Mouse (Mus musculus): ENCODE data around the gene Cachd1.

The Cachd1 gene

GRCm38 (mm10) chr4:100787201-100787600, 10.7 kb downstream of the Cachd1 start:
- in situ Hi-C loops (cut with MboI; ENCODE audit: low sequenced_read_pairs): no loop called here

GRCm38 (mm10) chr4:100790176-100790575, 13.7 kb downstream of the Cachd1 start:
- in situ Hi-C loops (cut with MboI; ENCODE audit: low sequenced_read_pairs): no loop called here

DNA sequence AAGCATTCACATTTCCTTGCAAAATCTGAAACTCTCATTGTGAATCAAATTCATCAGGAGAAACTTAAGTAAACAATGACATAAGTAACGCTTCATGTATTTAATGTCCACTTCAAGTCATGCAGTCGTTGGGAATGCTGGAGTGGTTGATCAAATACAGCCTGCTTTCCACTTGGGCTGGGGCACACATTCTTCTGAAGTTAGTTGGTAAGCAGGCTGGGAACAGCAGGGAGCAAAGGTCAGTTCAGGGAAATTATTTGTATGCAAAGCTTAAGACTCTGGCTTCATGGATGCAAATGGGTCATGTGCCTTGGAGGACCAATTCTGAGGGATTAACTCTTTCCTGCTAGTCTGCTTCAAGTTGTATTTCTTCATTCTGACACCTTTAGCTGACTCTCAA, 16.7 kb downstream of the Cachd1 start:
- in situ Hi-C loops (cut with MboI; ENCODE audit: low sequenced_read_pairs): no loop called here

DNA sequence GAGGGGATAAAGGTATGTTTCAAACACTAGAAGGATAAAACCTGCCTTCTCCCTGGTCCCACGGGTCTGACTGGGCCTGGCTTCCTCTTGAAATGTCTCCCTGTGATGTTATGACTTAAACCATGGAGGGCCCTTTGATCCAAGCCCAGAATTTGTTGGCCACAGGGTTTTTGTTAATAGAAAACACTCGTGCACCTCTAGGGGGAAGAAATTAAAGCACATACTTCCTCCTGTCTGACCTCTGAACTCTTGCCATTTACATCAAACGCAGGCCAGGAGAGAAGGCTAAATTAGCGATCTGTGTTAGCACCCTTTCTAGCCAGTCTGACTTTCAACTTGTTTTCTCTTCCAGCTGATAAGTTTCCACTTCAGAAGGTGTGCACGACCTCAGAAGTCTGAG, 19.0 kb downstream of the Cachd1 start:
- in situ Hi-C loops (cut with MboI; ENCODE audit: low sequenced_read_pairs): no loop called here

DNA sequence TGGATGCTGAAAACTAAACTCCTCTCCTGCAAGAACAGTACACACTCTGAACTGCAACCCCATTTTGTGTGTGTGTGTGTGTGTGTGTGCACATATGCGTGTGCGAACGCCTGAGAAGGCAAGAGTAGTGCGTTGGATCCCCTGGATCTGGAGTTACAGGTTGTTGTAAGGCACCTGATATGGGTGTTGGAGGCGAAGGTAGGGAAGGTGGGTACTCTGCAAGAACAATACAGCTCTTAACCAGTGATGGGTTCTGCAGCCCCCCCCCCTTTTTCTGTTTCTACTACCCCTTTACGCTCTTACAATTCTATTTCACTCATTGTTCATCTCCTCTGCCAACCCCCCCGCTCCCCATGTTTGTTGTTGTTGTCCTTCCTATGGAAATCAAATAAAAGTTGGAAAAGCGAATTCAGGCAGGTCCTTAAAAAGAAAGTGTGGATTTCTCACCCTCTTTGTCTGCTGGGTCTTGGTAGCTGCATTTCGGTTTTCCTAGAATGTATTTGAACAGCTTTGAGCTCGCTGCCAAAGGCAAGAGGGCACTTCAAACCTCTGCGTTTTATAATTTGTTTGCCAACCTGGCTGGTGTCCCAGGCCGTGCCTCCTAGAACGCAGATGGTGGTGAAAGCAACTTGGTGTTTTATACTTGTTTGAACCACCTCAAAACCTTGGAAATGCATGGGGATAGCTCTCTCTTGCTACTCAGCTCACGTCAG, 24.4 kb downstream of the Cachd1 start:
- in situ Hi-C loops (cut with MboI; ENCODE audit: low sequenced_read_pairs): no loop called here

- in situ Hi-C loops (cut with MboI; ENCODE audit: low sequenced_read_pairs): no loop called here
Measured at GRCm38 (mm10) chr4:100801443-100801786, 24.9 kb downstream of the Cachd1 start.

- in situ Hi-C loops (cut with MboI; ENCODE audit: low sequenced_read_pairs): no loop called here
Measured at GRCm38 (mm10) chr4:100811057-100811695, 34.7 kb downstream of the Cachd1 start.

- in situ Hi-C loops (cut with MboI; ENCODE audit: low sequenced_read_pairs): no loop called here
Measured at GRCm38 (mm10) chr4:100811802-100812510, 35.5 kb downstream of the Cachd1 start.

- in situ Hi-C loops (cut with MboI; ENCODE audit: low sequenced_read_pairs): no loop called here
Measured at GRCm38 (mm10) chr4:100813767-100814461, 37.4 kb downstream of the Cachd1 start.

GRCm38 (mm10) chr4:100819238-100819637, 42.8 kb downstream of the Cachd1 start:
- in situ Hi-C loops (cut with MboI; ENCODE audit: low sequenced_read_pairs): no loop called here

- in situ Hi-C loops (cut with MboI; ENCODE audit: low sequenced_read_pairs): no loop called here
Measured at GRCm38 (mm10) chr4:100822526-100822925, 46.1 kb downstream of the Cachd1 start.

DNA sequence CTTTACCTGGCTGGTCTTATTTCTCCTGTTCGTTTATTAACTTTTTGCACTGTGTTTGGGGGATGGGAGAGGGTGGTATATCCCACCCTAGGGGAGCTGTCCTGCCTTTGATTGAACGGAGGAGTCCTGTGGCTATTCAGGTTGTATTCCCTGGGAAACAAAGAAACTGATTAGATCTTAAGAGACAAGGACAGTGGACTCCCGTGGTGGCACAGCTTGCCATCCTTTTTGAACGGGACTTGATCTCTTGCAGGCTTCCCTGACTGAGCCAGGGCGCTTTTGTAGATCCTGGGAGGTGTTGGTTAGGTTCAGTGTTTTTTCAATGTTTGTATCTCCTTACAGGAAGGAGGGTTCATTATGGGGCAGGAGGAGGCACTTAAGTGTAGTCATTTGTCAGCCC, 50.9 kb downstream of the Cachd1 start:
- in situ Hi-C loops (cut with MboI; ENCODE audit: low sequenced_read_pairs): no loop called here

DNA sequence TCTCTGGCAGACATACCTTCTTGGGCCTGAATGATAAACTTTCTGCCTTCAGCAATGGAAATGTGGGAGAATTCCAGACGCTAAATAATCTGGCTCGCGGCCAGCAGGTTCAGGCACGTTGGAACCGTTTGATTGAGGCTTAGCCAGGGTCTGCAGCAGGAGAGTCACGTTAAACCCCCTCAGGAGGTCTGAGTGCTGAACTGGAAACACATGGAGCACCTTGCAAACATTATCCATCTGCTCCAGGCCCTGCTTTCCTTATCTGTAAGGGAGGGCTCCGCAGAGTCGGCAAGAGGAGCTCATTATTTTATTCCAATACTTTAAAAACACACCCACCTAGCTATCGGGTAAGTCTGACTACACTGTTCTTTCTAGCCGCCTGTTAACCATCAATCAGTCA, 52.3 kb downstream of the Cachd1 start:
- in situ Hi-C loops (cut with MboI; ENCODE audit: low sequenced_read_pairs): no loop called here

GRCm38 (mm10) chr4:100837205-100837604, 60.7 kb downstream of the Cachd1 start:
- in situ Hi-C loops (cut with MboI; ENCODE audit: low sequenced_read_pairs): no loop called here

DNA sequence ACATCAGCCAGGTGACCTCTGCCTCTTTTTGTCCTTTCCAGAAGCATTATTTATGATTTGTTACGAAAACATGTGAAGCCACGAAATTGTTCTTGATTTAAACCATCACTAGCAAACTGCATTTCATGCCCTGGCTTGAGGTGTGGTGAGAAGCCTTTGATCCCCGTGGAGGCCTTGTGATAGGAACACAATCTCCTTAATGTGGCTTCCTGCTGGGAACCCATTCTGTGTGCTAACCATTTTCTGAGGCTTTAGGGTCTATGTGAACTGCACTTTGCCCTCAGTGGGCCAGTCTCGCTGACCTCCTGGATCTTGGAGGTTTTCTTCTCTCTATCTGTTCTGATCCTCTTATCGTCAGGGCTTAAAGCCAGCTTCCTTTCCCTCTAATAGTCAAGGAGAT, 66.2 kb downstream of the Cachd1 start:
- in situ Hi-C loops (cut with MboI; ENCODE audit: low sequenced_read_pairs): no loop called here

- in situ Hi-C loops (cut with MboI; ENCODE audit: low sequenced_read_pairs): no loop called here
Measured at GRCm38 (mm10) chr4:100843119-100843518, 66.6 kb downstream of the Cachd1 start.

DNA sequence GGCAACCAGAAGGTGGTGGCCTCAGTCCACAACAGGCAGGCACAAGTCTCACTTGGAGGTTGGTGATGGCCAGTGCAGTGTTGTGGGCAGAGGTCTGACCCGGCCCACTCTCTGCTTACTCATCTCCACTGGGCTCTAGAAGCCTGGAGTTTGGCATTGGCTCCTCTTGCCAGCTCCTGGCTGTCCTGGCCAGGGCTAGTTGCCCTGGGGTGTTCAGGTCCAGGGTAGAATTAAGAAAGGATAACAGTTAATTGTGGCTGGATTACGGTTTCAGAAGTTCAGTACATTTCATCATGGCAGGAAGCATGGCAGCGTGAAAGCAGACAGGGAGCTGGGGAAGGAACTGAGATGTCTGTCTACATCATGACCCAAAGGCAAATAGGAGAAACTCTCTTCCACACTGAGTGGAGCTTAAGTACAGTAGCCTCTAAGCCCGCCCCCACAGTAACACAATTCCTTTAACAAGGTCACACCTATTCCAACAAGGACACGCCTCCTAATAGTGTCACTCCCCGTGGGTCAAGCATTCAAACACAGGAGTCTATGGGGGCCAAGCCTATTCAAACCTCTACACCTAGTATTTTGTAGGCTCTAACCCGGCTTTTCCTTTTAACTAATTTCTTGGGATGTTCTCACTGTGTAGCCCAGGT, 74.5 kb downstream of the Cachd1 start:
- in situ Hi-C loops (cut with MboI; ENCODE audit: low sequenced_read_pairs): no loop called here

- in situ Hi-C loops (cut with MboI; ENCODE audit: low sequenced_read_pairs): no loop called here
Measured at GRCm38 (mm10) chr4:100852448-100852847, 76.0 kb downstream of the Cachd1 start.

DNA sequence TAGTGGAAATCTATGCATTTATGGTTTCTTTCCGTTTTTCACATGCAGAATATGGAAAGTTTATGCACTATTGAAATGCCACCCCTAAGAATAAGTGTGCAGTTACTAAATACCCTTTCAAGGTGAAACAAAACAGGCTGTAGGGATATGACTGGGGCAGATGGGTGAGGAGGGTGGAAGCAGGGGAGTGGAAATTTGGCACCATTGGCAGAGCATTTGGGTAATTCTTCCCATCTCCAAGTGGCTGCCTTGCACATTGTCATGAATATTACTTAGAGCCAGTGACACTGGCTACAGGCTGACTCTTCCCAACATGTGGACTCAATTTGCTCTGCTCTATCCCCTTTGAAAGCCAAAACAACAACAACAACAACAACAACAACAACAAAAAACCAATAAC, 77.0 kb downstream of the Cachd1 start:
- in situ Hi-C loops (cut with MboI; ENCODE audit: low sequenced_read_pairs): no loop called here

DNA sequence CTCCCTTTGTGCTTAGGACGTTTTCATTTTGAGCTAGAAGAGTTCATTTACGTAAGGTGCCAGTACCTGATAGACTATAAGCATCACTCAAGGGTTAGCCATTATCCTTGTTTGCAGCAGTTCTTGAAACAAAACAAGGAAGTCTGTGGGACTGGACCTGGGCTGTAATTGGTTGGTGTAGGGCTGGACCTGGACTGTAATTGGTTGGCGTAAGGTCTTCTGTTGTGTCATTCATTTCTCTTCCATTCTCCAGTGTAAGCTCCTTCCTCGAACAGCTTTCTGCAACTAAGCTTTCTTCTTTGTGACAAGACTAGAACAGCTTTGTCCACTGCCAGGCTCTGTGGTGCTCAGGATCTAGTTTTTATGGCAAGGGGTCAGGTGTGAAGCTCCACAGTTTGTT, 78.9 kb downstream of the Cachd1 start:
- in situ Hi-C loops (cut with MboI; ENCODE audit: low sequenced_read_pairs): no loop called here

- in situ Hi-C loops (cut with MboI; ENCODE audit: low sequenced_read_pairs): no loop called here
Measured at GRCm38 (mm10) chr4:100857411-100857869, 81.0 kb downstream of the Cachd1 start.

All from CH12F3 (cell line).